Mouse (Mus musculus): ENCODE results near the gene Relb. TPM values are rescaled to one million over a fixed set of nuclear protein-coding genes. Genes with fewer than 3 reads are reported as not detected.

Gene Relb
- polyA plus RNA-seq, 1 experiment: 7.1 TPM

DNA sequence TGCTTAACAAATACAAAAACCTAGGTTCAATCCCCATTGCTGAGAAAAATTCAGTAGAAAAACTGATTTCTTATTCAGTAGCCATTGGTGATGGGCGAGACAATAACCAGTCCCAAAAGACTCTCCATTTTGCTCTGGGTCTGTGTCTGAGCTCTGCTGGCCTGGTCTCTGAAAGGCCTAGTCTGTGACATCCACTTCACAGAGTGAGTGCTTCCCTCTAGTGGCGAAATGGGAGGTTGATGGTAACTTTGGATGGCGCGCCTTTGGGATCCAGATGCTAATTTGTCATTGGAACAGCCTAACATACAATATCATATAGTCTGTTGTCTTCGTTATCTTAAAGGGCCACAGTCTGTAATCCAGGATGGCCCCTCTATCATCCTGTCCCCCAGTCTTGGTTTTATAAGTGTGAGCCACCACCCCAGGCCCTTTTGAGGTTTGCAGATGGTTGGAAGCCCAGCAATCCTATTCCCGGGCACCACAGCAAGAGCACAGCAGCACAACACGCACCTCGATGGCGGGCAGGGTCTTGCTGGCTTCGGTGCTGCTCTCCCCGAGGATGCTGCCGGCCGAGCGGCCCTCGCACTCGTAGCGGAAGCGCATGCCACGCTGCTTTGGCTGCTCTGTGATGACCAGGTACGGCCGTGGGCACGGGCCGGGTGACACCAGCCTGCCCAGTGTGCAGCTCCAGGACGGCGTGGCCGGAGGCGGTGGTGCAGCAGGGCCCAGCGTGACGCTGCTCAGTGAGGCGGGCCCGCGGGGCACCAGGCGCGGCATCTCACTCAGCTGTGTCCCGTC lies 10.0 kb downstream of the Relb start:
- Histone ChIP-seq H3K27ac (replicated peaks; ENCODE audit: low read depth, low read length) (no peak overlapping the region), H3K4me3 (ENCODE audit: insufficient read depth, low read depth, low read length) (no peak overlapping the region), H3K4me1 (ENCODE audit: control insufficient read depth, insufficient read depth, insufficient read length, low read length) (no peaks in the 10 kb centered on the region)

DNA sequence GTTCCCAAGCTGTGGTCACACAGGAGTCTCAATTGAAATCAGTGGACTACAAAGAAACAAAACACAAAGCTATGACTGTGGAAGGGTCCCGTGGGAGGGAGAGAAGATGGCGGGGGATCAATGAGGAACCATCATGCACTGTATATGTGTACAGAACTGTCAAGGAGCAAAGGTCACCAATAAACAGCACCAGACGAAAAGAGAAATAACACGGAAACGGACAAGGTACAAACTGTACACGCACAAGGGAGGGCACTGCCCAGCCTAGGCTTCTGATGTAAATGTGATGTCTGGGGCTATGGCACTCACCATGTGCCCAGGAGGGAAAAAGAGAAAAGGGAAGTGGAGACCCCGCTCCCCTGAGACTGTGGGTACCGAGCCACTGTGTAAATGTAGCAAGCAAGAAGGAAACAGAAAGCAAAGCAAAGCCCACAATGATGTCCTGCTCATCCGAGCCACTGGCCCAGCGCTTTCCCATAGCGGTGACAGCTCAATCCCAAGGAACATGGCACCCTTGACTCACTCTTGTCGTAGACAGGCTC lies 14.1 kb downstream of the Relb start:
- H3K4me1 ChIP-seq (ENCODE audit: control insufficient read depth, insufficient read depth, insufficient read length, low read length): no peaks in the 10 kb centered on the region
- no peak overlapping the region for H3K4me3 ChIP-seq (ENCODE audit: insufficient read depth, low read depth, low read length)
- no peak overlapping the region for H3K27ac ChIP-seq (replicated peaks; ENCODE audit: low read depth, low read length)

- no peak overlapping the region for H3K4me3 ChIP-seq (ENCODE audit: insufficient read depth, low read depth, low read length)
- H3K27ac ChIP-seq (replicated peaks; ENCODE audit: low read depth, low read length): no peak overlapping the region
- no peaks in the 10 kb centered on the region for H3K4me1 ChIP-seq (ENCODE audit: control insufficient read depth, insufficient read depth, insufficient read length, low read length)
These were observed 18.3 kb downstream of the Relb start for GRCm38 (mm10) chr7:19610969-19611368.

DNA sequence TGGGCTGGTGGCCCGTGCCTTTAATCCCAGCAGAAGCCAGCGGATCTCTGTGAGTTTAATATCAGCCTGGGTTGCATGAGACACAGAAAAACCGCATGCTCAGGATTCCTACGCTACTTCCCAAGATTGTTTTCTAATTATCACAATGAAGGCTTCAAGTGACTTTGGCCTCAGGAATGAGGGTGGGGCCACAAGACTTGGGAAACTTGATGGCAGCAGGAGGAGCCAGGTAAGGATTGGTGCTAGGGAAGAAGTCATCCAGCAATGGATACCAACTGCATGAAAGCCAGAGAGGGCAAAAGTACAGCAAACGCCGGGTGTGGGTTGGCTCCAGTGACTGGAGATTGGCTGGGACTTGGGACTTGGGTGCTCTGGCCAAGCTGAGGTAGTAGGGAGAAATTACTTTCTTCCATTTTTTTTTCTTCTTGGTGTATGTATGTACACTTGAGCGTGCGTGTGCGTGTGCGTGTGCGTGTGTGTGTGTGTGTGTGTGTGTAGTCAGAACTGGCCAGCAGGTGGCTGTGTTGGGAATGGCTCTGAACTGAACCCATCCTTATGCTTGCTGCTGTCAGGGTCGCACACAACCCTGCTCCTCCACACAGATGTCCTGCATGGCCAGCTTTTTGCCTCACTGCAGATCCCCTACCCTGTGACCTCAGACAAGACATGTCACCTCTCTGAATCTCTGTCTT lies 19.5 kb downstream of the Relb start:
- no peaks in the 10 kb centered on the region for H3K4me1 ChIP-seq (ENCODE audit: control insufficient read depth, insufficient read depth, insufficient read length, low read length)
- H3K4me3 ChIP-seq (ENCODE audit: insufficient read depth, low read depth, low read length): no peak overlapping the region
- no peak overlapping the region for H3K27ac ChIP-seq (replicated peaks; ENCODE audit: low read depth, low read length)

DNA sequence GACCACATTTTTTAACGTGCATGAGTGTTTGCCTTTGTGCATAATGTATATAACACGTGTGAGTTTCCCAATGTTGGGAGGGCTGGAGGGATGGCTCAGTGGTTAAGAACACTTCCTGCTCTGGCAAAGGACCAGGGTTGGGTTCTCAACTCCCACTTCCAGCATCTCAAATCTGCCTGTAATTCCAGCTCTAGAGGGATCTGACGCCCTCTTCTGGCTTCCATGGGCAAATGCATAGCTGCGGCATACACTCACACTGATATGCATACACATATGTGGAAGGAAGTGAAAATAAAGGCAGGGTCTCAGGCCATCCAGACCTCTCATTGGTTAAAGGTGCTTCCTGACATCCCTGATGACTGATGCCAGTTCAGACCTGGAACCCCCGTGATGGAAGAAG lies 21.9 kb downstream of the Relb start:
- peaks cover 12% of the 10 kb centered on the region for H3K4me1 ChIP-seq (ENCODE audit: control insufficient read depth, insufficient read depth, insufficient read length, low read length)
- H3K4me3 ChIP-seq (ENCODE audit: insufficient read depth, low read depth, low read length): no peak overlapping the region

DNA sequence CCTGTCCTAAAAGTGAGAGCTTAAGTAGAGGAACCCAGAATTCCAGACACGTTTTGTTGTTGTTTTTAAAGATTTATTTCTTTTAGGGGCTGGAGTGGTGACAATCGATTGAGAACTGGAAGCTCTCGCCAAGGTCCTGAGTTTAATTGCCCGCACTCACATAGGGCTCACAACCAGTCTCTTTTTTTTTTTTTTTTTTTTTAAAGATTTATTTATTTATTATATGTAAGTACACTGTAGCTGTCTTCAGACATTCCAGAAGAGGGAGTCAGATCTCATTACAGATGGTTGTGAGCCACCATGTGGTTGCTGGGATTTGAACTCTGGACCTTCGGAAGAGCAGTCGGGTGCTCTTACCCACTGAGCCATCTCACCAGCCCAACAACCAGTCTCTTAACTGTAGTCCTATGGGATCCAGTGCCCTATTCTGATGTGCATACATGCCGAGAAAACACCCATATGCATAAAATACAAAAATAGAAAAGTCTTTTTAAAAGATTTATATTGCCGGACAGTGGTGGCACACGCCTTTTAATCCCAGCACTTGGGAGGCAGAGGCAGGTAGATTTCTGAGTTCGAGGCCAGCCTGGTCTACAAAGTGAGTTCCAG lies 24.5 kb downstream of the Relb start:
- 0 out of 2 replicates have a peak overlapping the region, but pooled peaks have one; percentile 25 for H3K27ac ChIP-seq (replicated peaks; ENCODE audit: low read depth, low read length)
- peak overlapping the region; percentile 42 for H3K4me3 ChIP-seq (ENCODE audit: insufficient read depth, low read depth, low read length)
- peaks cover 12% of the 10 kb centered on the region for H3K4me1 ChIP-seq (ENCODE audit: control insufficient read depth, insufficient read depth, insufficient read length, low read length)

More for the DNA sequence above, 21.9 kb downstream of the Relb start:
- H3K27ac ChIP-seq (replicated peaks; ENCODE audit: low read depth, low read length): no peak overlapping the region

DNA sequence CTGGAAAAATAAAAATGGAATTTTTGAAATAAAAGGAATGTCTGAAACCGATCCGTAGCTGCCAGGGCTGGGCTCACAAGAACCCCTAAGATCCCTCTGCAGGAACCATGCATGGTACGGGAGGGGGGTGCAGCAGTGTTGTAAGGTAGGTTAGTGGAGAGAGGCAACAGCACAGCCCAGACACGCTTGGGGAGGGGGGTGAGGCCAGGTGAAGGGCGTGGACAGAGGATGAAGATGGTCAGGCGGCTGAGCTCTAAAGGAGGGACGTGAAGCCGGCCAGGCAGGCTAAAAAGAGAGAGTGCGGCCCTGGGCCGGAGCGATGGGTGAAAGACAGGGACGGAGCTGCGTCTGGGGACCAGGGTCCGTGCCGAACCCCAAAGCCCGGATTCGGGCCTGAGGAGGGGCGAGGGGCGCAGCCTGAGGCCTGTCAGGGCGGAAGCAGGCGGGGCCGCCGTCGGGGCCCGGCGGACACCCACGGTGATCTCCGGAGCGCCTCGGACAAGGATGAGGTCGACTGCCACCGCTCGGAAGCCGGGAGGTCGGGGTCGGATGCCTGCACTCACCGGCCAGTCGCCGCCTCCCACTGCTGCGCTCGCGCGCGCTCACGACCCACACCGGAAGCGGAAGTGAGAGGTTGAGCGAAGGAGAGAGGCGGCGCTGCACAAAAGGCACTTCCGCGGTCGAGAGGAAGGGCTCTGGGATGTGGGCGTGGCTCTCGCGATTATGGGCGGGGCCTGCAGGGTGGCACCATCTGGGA lies 25.2 kb downstream of the Relb start, which contains the start of gene Clasrp:
Clasrp (minus strand) TSS at position 638 of the 757 bp plus-strand sequence.
- Histone ChIP-seq H3K4me3 (ENCODE audit: insufficient read depth, low read depth, low read length) (peak within 1 kb of the TSS; percentile 89), H3K27ac (replicated peaks; ENCODE audit: low read depth, low read length) (peak within 1 kb of the TSS; percentile 42; the same call in 1 of the 2 replicates), H3K4me1 (ENCODE audit: control insufficient read depth, insufficient read depth, insufficient read length, low read length) (peaks cover 12% of the 10 kb centered on the region)

- peak overlapping the region; percentile 89; the same call in 1 of the 2 replicates for H3K4me3 ChIP-seq (ENCODE audit: insufficient read depth, low read depth, low read length)
- no peak overlapping the region for H3K27ac ChIP-seq (replicated peaks; ENCODE audit: low read depth, low read length)
- peaks cover 12% of the 10 kb centered on the region for H3K4me1 ChIP-seq (ENCODE audit: control insufficient read depth, insufficient read depth, insufficient read length, low read length)
These were observed 26.2 kb downstream of the Relb start for GRCm38 (mm10) chr7:19603055-19603454.

GRCm38 (mm10) chr7:19600562-19600961 lies 28.7 kb downstream of the Relb start:
- Histone ChIP-seq H3K4me3 (ENCODE audit: insufficient read depth, low read depth, low read length) (no peak overlapping the region), H3K4me1 (ENCODE audit: control insufficient read depth, insufficient read depth, insufficient read length, low read length) (peaks cover 12% of the 10 kb centered on the region), H3K27ac (replicated peaks; ENCODE audit: low read depth, low read length) (no peak overlapping the region)

DNA sequence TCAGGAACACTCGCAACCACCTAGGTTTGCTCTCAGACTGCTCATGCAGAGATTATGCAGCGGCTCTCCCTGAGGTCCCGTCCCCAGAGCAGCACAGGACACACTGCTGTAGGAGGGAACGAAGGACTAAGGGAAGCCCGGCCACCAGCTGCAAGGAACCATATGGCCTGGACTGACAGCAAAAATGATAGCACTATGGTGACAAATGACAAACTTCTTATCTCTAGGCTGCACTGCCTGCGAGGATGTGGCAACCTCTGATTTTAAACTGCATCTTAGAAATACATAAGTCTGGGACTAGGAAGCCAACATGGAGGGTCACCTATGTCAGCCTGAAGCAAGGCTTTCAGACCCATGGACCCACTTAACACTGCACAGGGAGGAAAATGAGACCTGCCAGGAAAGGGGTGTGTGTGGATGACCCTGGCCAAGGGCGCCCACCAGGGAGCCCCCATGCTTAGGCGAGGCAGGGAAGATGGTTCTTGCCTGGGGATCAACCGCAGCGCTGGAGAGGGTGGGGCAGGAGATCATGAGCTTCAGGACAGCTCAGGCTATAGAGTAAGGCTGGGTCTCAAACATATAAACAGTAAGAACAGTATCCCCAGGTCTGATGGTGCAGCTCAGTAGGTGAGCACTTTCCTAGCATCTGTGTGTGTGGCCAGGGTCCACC lies 36.0 kb downstream of the Relb start:
- no peak overlapping the region for H3K27ac ChIP-seq (replicated peaks; ENCODE audit: low read depth, low read length)
- H3K4me3 ChIP-seq (ENCODE audit: insufficient read depth, low read depth, low read length): no peak overlapping the region
- no peaks in the 10 kb centered on the region for H3K4me1 ChIP-seq (ENCODE audit: control insufficient read depth, insufficient read depth, insufficient read length, low read length)

GRCm38 (mm10) chr7:19589917-19590316 lies 39.3 kb downstream of the Relb start:
- H3K27ac ChIP-seq (replicated peaks; ENCODE audit: low read depth, low read length): no peak overlapping the region
- H3K4me3 ChIP-seq (ENCODE audit: insufficient read depth, low read depth, low read length): no peak overlapping the region
- no peaks in the 10 kb centered on the region for H3K4me1 ChIP-seq (ENCODE audit: control insufficient read depth, insufficient read depth, insufficient read length, low read length)

GRCm38 (mm10) chr7:19589207-19589606 lies 40.0 kb downstream of the Relb start:
- H3K4me3 ChIP-seq (ENCODE audit: insufficient read depth, low read depth, low read length): no peak overlapping the region
- H3K27ac ChIP-seq (replicated peaks; ENCODE audit: low read depth, low read length): no peak overlapping the region
- H3K4me1 ChIP-seq (ENCODE audit: control insufficient read depth, insufficient read depth, insufficient read length, low read length): no peaks in the 10 kb centered on the region

- no peak overlapping the region for H3K4me3 ChIP-seq (ENCODE audit: insufficient read depth, low read depth, low read length)
- no peaks in the 10 kb centered on the region for H3K4me1 ChIP-seq (ENCODE audit: control insufficient read depth, insufficient read depth, insufficient read length, low read length)
- H3K27ac ChIP-seq (replicated peaks; ENCODE audit: low read depth, low read length): no peak overlapping the region
These were observed 43.0 kb downstream of the Relb start for GRCm38 (mm10) chr7:19586269-19586668.

GRCm38 (mm10) chr7:19580634-19581033 lies 48.6 kb downstream of the Relb start:
- no peak overlapping the region for H3K4me3 ChIP-seq (ENCODE audit: insufficient read depth, low read depth, low read length)
- peaks cover 2% of the 10 kb centered on the region; the same call in 1 of the 2 replicates for H3K4me1 ChIP-seq (ENCODE audit: control insufficient read depth, insufficient read depth, insufficient read length, low read length)
- no peak overlapping the region for H3K27ac ChIP-seq (replicated peaks; ENCODE audit: low read depth, low read length)
